Mouse (Mus musculus) lung, postnatal 0 days (tissue): Measurements from ENCODE around the gene Patj. TPM values are rescaled to one million over a fixed set of nuclear protein-coding genes. Genes with fewer than 3 reads are reported as not detected.

Experiments
- ATAC-seq: fragments of 200-750 bp; cut with Nextera tagmentation; 2 replicates; pipeline ENCODE4 v1.8.0; 2017; ENCODE audit warnings: moderate library complexity
- DNase-seq: peaks from one replicate; pipeline ENCODE4 v3.0.0-alpha.2; 2016; ENCODE audit warnings: low spot score
- H3K27ac ChIP-seq: fragments of 300-500 bp; sonication (generic); 2 replicates; pipeline ENCODE4 v1.5.1; 2014; ENCODE audit warnings: antibody characterized with exemption, mild to moderate bottlenecking, low read length, mixed read lengths
- H3K27me3 ChIP-seq: fragments of 300-500 bp; sonication (generic); replicated peaks from 2 replicates; pipeline ENCODE4 v1.6.1; 2014; ENCODE audit warnings: low read length, mixed read lengths; ENCODE audit not compliant: insufficient read depth
- H3K36me3 ChIP-seq: fragments of 300-500 bp; sonication (generic); 2 replicates; pipeline ENCODE4 v1.6.1; 2014; ENCODE audit warnings: low read length, mixed read lengths; ENCODE audit not compliant: insufficient read depth
- H3K4me1 ChIP-seq: fragments of 300-500 bp; sonication (generic); 2 replicates; pipeline ENCODE4 v1.6.1; 2014; ENCODE audit warnings: antibody characterized with exemption, low read depth, low read length, mixed read lengths; ENCODE audit not compliant: insufficient read depth
- H3K4me2 ChIP-seq: fragments of 300-500 bp; sonication (generic); replicated peaks from 2 replicates; pipeline ENCODE4 v1.6.1; 2014; ENCODE audit warnings: low read depth, mild to moderate bottlenecking, low read length, moderate library complexity, mixed read lengths
- H3K4me3 ChIP-seq: fragments of 300-500 bp; sonication (generic); 2 replicates; pipeline ENCODE4 v1.5.1; 2014; ENCODE audit warnings: low read depth, low read length
- H3K9ac ChIP-seq: fragments of 300-500 bp; sonication (generic); replicated peaks from 2 replicates; pipeline ENCODE4 v1.6.1; 2014; ENCODE audit warnings: low read depth, mild to moderate bottlenecking
- H3K9me3 ChIP-seq: fragments of 300-500 bp; sonication (generic); 2 replicates; pipeline ENCODE4 v1.6.1; 2016; ENCODE audit warnings: low read length, mixed read lengths
- CTCF ChIP-seq: IDR thresholded peaks from 2 replicates; pipeline ENCODE4 v1.5.1; 2016; ENCODE audit warnings: antibody characterized with exemption, mild to moderate bottlenecking
- EP300 ChIP-seq: IDR thresholded peaks from 2 replicates; pipeline ENCODE4 v1.6.1; 2016; ENCODE audit warnings: antibody characterized with exemption, mild to moderate bottlenecking, control low read depth
- WGBS: fragments of 180-500 bp; shearing (Covaris S2); extraction: QIAGEN DNeasy Blood & Tissue Kit; methylation state at CpG from one replicate; pipeline ENCODE4 v1.1.7; 2014; 5-methylcytosine and 5-hydroxymethylcytosine counted together
- polyA plus RNA-seq: library from polyadenylated mRNA; unstranded; fragments of >200 nt; fragmentation: Nextera tagmentation; extraction: Ambion mirVana; gene quantifications from 2 replicates; pipeline ENCODE4 v1.2.1, GENCODE M21; 2015

Gene Patj
- polyA plus RNA-seq, 1 experiment from 2014 or later = 13.4 TPM

GRCm38 (mm10) chr4:98441248-98441647 is 45.7 kb downstream of the Patj start:
- no peak overlapping the region for H3K9ac ChIP-seq
- no peak overlapping the region for H3K27ac ChIP-seq
- WGBS = 53% methylated on average over 3 of the region's 3 CpGs
- ATAC-seq = no peak
- no peak for TF ChIP-seq CTCF
- no peak for TF ChIP-seq EP300
- no peak overlapping the region for H3K4me2 ChIP-seq
- H3K9me3 ChIP-seq = no peaks in the 10 kb centered on the region
- no peak overlapping the region for H3K4me3 ChIP-seq
- H3K4me1 ChIP-seq = no peaks in the 10 kb centered on the region
- DNase-seq = no peak
- no peaks in the 10 kb centered on the region for H3K27me3 ChIP-seq
- no peaks in the 10 kb centered on the region for H3K36me3 ChIP-seq

GRCm38 (mm10) chr4:98444437-98445139 is 49.0 kb downstream of the Patj start:
- Histone ChIP-seq H3K9me3 (no peaks in the 10 kb centered on the region), H3K4me1 (no peaks in the 10 kb centered on the region), H3K36me3 (no peaks in the 10 kb centered on the region), H3K27me3 (no peaks in the 10 kb centered on the region), H3K4me3 (no peak overlapping the region), H3K27ac (no peak overlapping the region), H3K4me2 (no peak overlapping the region), H3K9ac (no peak overlapping the region)
- ATAC-seq = peak; percentile 59
- DNase-seq = peak; percentile 61
- 84% methylated on average over 10 of the region's 10 CpGs for WGBS
- TF ChIP-seq CTCF (peak; percentile 74), EP300 (no peak)

- no peaks in the 10 kb centered on the region for H3K9me3 ChIP-seq
- no peak overlapping the region for H3K4me2 ChIP-seq
- H3K4me1 ChIP-seq = no peaks in the 10 kb centered on the region
- no peak overlapping the region for H3K4me3 ChIP-seq
- no peak for ATAC-seq
- H3K36me3 ChIP-seq = no peaks in the 10 kb centered on the region
- TF ChIP-seq EP300 (no peak), CTCF (no peak)
- WGBS = 61% methylated on average over 4 of the region's 4 CpGs
- H3K9ac ChIP-seq = no peak overlapping the region
- H3K27ac ChIP-seq = no peak overlapping the region
- no peak for DNase-seq
- H3K27me3 ChIP-seq = no peaks in the 10 kb centered on the region
Measured at GRCm38 (mm10) chr4:98449564-98450263, 54.1 kb downstream of the Patj start.

GRCm38 (mm10) chr4:98450308-98450707 is 54.7 kb downstream of the Patj start:
- no peaks in the 10 kb centered on the region for H3K9me3 ChIP-seq
- TF ChIP-seq CTCF (no peak), EP300 (no peak)
- no peak overlapping the region for H3K4me3 ChIP-seq
- no peak for ATAC-seq
- 62% methylated on average over 11 of the region's 11 CpGs for WGBS
- H3K27me3 ChIP-seq = no peaks in the 10 kb centered on the region
- no peak for DNase-seq
- H3K27ac ChIP-seq = no peak overlapping the region
- H3K36me3 ChIP-seq = no peaks in the 10 kb centered on the region
- H3K4me1 ChIP-seq = no peaks in the 10 kb centered on the region
- no peak overlapping the region for H3K9ac ChIP-seq
- no peak overlapping the region for H3K4me2 ChIP-seq

- H3K27me3 ChIP-seq = no peaks in the 10 kb centered on the region
- no peaks in the 10 kb centered on the region for H3K36me3 ChIP-seq
- no peak overlapping the region for H3K27ac ChIP-seq
- H3K9ac ChIP-seq = no peak overlapping the region
- no peak for TF ChIP-seq CTCF
- TF ChIP-seq EP300 = no peak
- no peak overlapping the region for H3K4me2 ChIP-seq
- 72% methylated on average over 5 of the region's 5 CpGs for WGBS
- ATAC-seq (no peak), DNase-seq (no peak)
- H3K4me3 ChIP-seq = no peak overlapping the region
- H3K9me3 ChIP-seq = no peaks in the 10 kb centered on the region
- no peaks in the 10 kb centered on the region for H3K4me1 ChIP-seq
Measured at GRCm38 (mm10) chr4:98450829-98451228, 55.2 kb downstream of the Patj start.

GRCm38 (mm10) chr4:98451259-98451658 is 55.7 kb downstream of the Patj start:
- Histone ChIP-seq H3K4me2 (no peak overlapping the region), H3K27me3 (no peaks in the 10 kb centered on the region), H3K27ac (no peak overlapping the region), H3K4me3 (no peak overlapping the region), H3K9ac (no peak overlapping the region), H3K4me1 (no peaks in the 10 kb centered on the region), H3K9me3 (no peaks in the 10 kb centered on the region), H3K36me3 (no peaks in the 10 kb centered on the region)
- DNase-seq (no peak), ATAC-seq (no peak)
- 63% methylated on average over 3 of the region's 3 CpGs for WGBS
- no peak for TF ChIP-seq CTCF
- TF ChIP-seq EP300 = no peak
